In genomic region chr11:109715311-109715781, GRCm38 (mm10) we compare ENCODE assay signal across 17 mouse cellular contexts. TPM values are rescaled to one million over a fixed set of nuclear protein-coding genes. Genes with fewer than 3 reads are reported as not detected.
DNase-seq lines count a peak whose midpoint lies in the region; ATAC-seq and TF ChIP-seq lines count a peak whose summit lies in the region.
"Had no signal": no experiment of that assay in that cellular context is flagged by ENCODE, and none has a peak within 500 bp of the region (broad histone marks: within the 10 kb centered on the region; RNA-seq: fewer than 3 reads in every experiment).

No protein-coding gene starts in this region.

- 33% methylated on average over 12 of the region's 12 CpGs for WGBS in embryonic facial prominence, embryonic 12.5 days
- WGBS in limb, embryonic 10.5 days, result 52% methylated on average over 12 of the region's 12 CpGs
- 89% methylated on average over 12 of the region's 12 CpGs for WGBS in midbrain, postnatal 0 days

- TF ChIP-seq CTCF in left cerebral cortex, adult 2 months (IDR thresholded peaks at IDR 0.05), result no peak
- TF ChIP-seq CTCF in midbrain, postnatal 0 days (IDR thresholded peaks at IDR 0.05), result no peak

- no peak for DNase-seq in left cerebral cortex, adult 2 months (ENCODE audit: extremely low spot score in 1 of 2, low spot score in 2 of 2)
- no peak for DNase-seq in left cerebral cortex, postnatal 10 days (ENCODE audit: extremely low spot score in 1 of 2, low spot score in 2 of 2)
- peak; percentile 47 for DNase-seq in limb, embryonic 10.5 days (ENCODE audit: low spot score)
- DNase-seq in cerebellum, postnatal 4 days (ENCODE audit: low spot score in 2 of 2), result no peak
- no peak for DNase-seq in midbrain, postnatal 0 days (ENCODE audit: low spot score)
- DNase-seq: adrenal gland, adult 8-10 months; cerebellum, adult 9-10 months; kidney, adult 11 months; retina, postnatal 1 day; thymus, postnatal 25 days had no signal

- H3ac ChIP-seq in myocyte (ENCODE audit: control insufficient read depth, insufficient read length), result no peak overlapping the region

- no peak for TF ChIP-seq POLR2A in myocyte (IDR thresholded peaks at IDR 0.05; ENCODE audit: insufficient read length, low read depth)

- no peaks in the 10 kb centered on the region for H3K9me3 ChIP-seq in embryonic facial prominence, embryonic 12.5 days
- H3K9me3 ChIP-seq in limb, embryonic 10.5 days (replicated peaks), result no peaks in the 10 kb centered on the region
- H3K9me3 ChIP-seq in midbrain, postnatal 0 days (ENCODE audit: low read length), result no peaks in the 10 kb centered on the region
- H3K9me3 ChIP-seq: liver, embryonic 15.5 days had no signal

- H3K4me3 ChIP-seq in left cerebral cortex, adult 2 months, result no peak overlapping the region
- H3K4me3 ChIP-seq in embryonic facial prominence, embryonic 12.5 days, result no peak overlapping the region
- H3K4me3 ChIP-seq in limb, embryonic 10.5 days, result no peak overlapping the region
- no peak overlapping the region for H3K4me3 ChIP-seq in myocyte
- H3K4me3 ChIP-seq in midbrain, postnatal 0 days (ENCODE audit: low read depth, low read length), result no peak overlapping the region
- H3K4me3 ChIP-seq: liver, embryonic 15.5 days had no signal

- peaks cover 29% of the 10 kb centered on the region for H3K4me1 ChIP-seq in embryonic facial prominence, embryonic 12.5 days
- peaks cover 58% of the 10 kb centered on the region for H3K4me1 ChIP-seq in limb, embryonic 10.5 days
- no peaks in the 10 kb centered on the region for H3K4me1 ChIP-seq in midbrain, postnatal 0 days (ENCODE audit: insufficient read depth, low read length)
- H3K4me1 ChIP-seq: liver, embryonic 15.5 days had no signal

- H3K4me2 ChIP-seq in embryonic facial prominence, embryonic 12.5 days (replicated peaks), result no peak overlapping the region
- H3K4me2 ChIP-seq in myocyte (ENCODE audit: low read depth), result peak overlapping the region; percentile 21
- H3K4me2 ChIP-seq in midbrain, postnatal 0 days (ENCODE audit: low read depth, low read length, poor library complexity, severe bottlenecking), result no peak overlapping the region
- H3K4me2 ChIP-seq: liver, embryonic 15.5 days had no signal

- intact Hi-C loops in left cerebral cortex, adult 2 months (cut with DNase I), result loop anchor here (10.0 kb wide), 1 partner anchor 439 kb away; no protein-coding TSS in a partner anchor
- intact Hi-C loops in left cerebral cortex, postnatal 10 days (cut with DNase I), result loop anchor here (5.0 kb wide), 1 partner anchor 43 kb away; no protein-coding TSS in a partner anchor

- H3K27me3 ChIP-seq in embryonic facial prominence, embryonic 12.5 days, result no peaks in the 10 kb centered on the region
- H3K27me3 ChIP-seq in limb, embryonic 10.5 days (ENCODE audit: low read depth, poor library complexity, severe bottlenecking), result peaks cover 10% of the 10 kb centered on the region; the same call in 1 of the 2 replicates
- no peaks in the 10 kb centered on the region for H3K27me3 ChIP-seq in myocyte (ENCODE audit: control insufficient read depth, insufficient read depth, insufficient read length)
- no peaks in the 10 kb centered on the region for H3K27me3 ChIP-seq in midbrain, postnatal 0 days (ENCODE audit: insufficient read depth, low read length)

- H3K27ac ChIP-seq in left cerebral cortex, adult 2 months, result peak overlapping the region; percentile 32; the same call in 1 of the 2 replicates
- peak overlapping the region; percentile 50; the same call in 1 of the 2 replicates for H3K27ac ChIP-seq in embryonic facial prominence, embryonic 12.5 days
- H3K27ac ChIP-seq in limb, embryonic 10.5 days, result peak overlapping the region; percentile 61; the same call in 1 of the 2 replicates
- H3K27ac ChIP-seq in midbrain, postnatal 0 days (ENCODE audit: low read depth, low read length), result no peak overlapping the region
- H3K27ac ChIP-seq: hindbrain, postnatal 0 days; liver, embryonic 15.5 days had no signal

- no peaks in the 10 kb centered on the region for H3K36me3 ChIP-seq in embryonic facial prominence, embryonic 12.5 days
- H3K36me3 ChIP-seq in limb, embryonic 10.5 days, result no peaks in the 10 kb centered on the region
- no peaks in the 10 kb centered on the region for H3K36me3 ChIP-seq in myocyte (ENCODE audit: control insufficient read depth, insufficient read depth)
- H3K36me3 ChIP-seq in midbrain, postnatal 0 days (ENCODE audit: insufficient read depth, low read length), result no peaks in the 10 kb centered on the region
- H3K36me3 ChIP-seq: liver, embryonic 15.5 days had no signal

- peaks cover 72% of the 10 kb centered on the region for H3K79me2 ChIP-seq in myocyte (ENCODE audit: control insufficient read depth, insufficient read depth)

- no peak for ATAC-seq in embryonic facial prominence, embryonic 12.5 days (ENCODE audit: insufficient number of reproducible peaks, insufficient read depth, low FRiP score, low TSS enrichment)
- ATAC-seq in midbrain, postnatal 0 days (ENCODE audit: low FRiP score), result no peak
- ATAC-seq: hindbrain, postnatal 0 days; midbrain, embryonic 16.5 days; Patski had no signal

- no peak overlapping the region for H3K9ac ChIP-seq in embryonic facial prominence, embryonic 12.5 days
- no peak overlapping the region for H3K9ac ChIP-seq in midbrain, postnatal 0 days (replicated peaks; ENCODE audit: low read length, poor library complexity, severe bottlenecking)
- H3K9ac ChIP-seq: liver, embryonic 15.5 days had no signal

TF ChIP-seq in myocyte, 11 proteins besides CTCF, POLR2A, EP300 and RAD21:
- no peak for TF ChIP-seq SRF (IDR thresholded peaks at IDR 0.05; ENCODE audit: control insufficient read depth, insufficient read length, low read depth)
- peak in 2 of 3 experiments; percentile 24 to 49 for TF ChIP-seq MYOD1 (IDR thresholded peaks at IDR 0.05; ENCODE audit: control insufficient read depth in 1 of 3, insufficient read length in 2 of 3, low read depth in 2 of 3)
- TF ChIP-seq REST (IDR thresholded peaks at IDR 0.05; ENCODE audit: insufficient read depth, insufficient read length), result no peak
- no peak for TF ChIP-seq E2F4 (IDR thresholded peaks at IDR 0.05; ENCODE audit: insufficient read depth)
- TF ChIP-seq TCF3 (IDR thresholded peaks at IDR 0.05; ENCODE audit: insufficient read length, low read depth), result no peak
- no peak for TF ChIP-seq CEBPB (IDR thresholded peaks at IDR 0.05; ENCODE audit: insufficient read depth, poor library complexity, severe bottlenecking)
- no peak for TF ChIP-seq MAX (IDR thresholded peaks at IDR 0.05; ENCODE audit: low read depth)
- no peak for TF ChIP-seq POLR2AphosphoS2 (IDR thresholded peaks at IDR 0.05; ENCODE audit: insufficient read length, low read depth)
- no peak for TF ChIP-seq TCF12 (IDR thresholded peaks at IDR 0.05; ENCODE audit: insufficient read depth, poor library complexity, severe bottlenecking)
- TF ChIP-seq MYOG (IDR thresholded peaks at IDR 0.05; ENCODE audit: control insufficient read depth in 1 of 3, insufficient read depth in 1 of 3, insufficient read length in 2 of 3, low read depth in 2 of 3), result peak in 1 of 3 experiments; percentile 65
- no peak for TF ChIP-seq USF1 (IDR thresholded peaks at IDR 0.05; ENCODE audit: low read depth)

RNA-seq across cellular contexts. Expression of gene Fam20a, which starts 6.7 kb away (rescaled TPM):
- total RNA-seq in left cerebral cortex, adult 2 months (2021), result 10 to 100 TPM; 14.7 to 17.8 TPM
- 10 to 100 TPM; 12.0 to 14.2 TPM for total RNA-seq in left cerebral cortex, postnatal 10 days (2021)
- 3.3 and 3.5 TPM in 2 replicates for polyA plus RNA-seq in embryonic facial prominence, embryonic 12.5 days (2016; fragmentation: Nextera tagmentation; extraction: Ambion mirVana)
- 0.13 and 0.25 TPM in 2 replicates for polyA plus RNA-seq in limb, embryonic 10.5 days (2016; fragmentation: Nextera tagmentation; extraction: Ambion mirVana)
- 72.4 TPM for polyA plus RNA-seq in myocyte (2012; fragmentation: generic; extraction: Trizol)
- 8.9 and 10.4 TPM in 2 replicates for total RNA-seq in midbrain, postnatal 0 days (2014; rRNA removed)
- polyA plus RNA-seq in midbrain, postnatal 0 days (2015; fragmentation: Nextera tagmentation; extraction: Ambion mirVana), result 5.9 and 6.1 TPM in 2 replicates
- total RNA-seq: hematopoietic stem cell, adult 5-6 weeks had no signal

Comparison
In these comparisons a context has a peak if more than half of its experiments do, and no peak if none do; other contexts are left out.
1. RNA of gene Fam20a, which starts 6.7 kb away (polyA plus RNA-seq): 72.4 TPM in myocyte (single experiment); 5.9 to 6.1 TPM in midbrain, postnatal 0 days, 3.3 to 3.5 TPM in embryonic facial prominence, embryonic 12.5 days and 0.13 to 0.25 TPM in limb, embryonic 10.5 days; every median in the first group is over 10 times any median in the second.